Mouse (Mus musculus) neural tube, embryonic 12.5 days (tissue): ENCODE data around the gene Prkce. TPM values are rescaled to one million over a fixed set of nuclear protein-coding genes. Genes with fewer than 3 reads are reported as not detected.
A peak's percentile ranks its signal among the peaks of the same experiment; 100 is the strongest.
"Not testable (repeated sequence)": the region's sequence is repeated elsewhere in the genome, so short reads cannot be mapped to it uniquely, and the experiment has no call there.

ENCODE experiments used
- ATAC-seq: fragments of 200-750 bp; cut with Nextera tagmentation; 2 replicates; pipeline ENCODE4 v1.8.0; 2017; ENCODE audit warnings: low read depth, mild to moderate bottlenecking, moderate TSS enrichment, moderate library complexity; ENCODE audit not compliant: low FRiP score
- H3K27ac ChIP-seq: fragments of 300-500 bp; sonication (generic); 2 replicates; pipeline ENCODE4 v1.5.1; 2016
- H3K27me3 ChIP-seq: fragments of 300-500 bp; sonication (generic); replicated peaks from 2 replicates; pipeline ENCODE4 v1.6.1; 2016; ENCODE audit warnings: mild to moderate bottlenecking
- H3K36me3 ChIP-seq: fragments of 300-500 bp; sonication (generic); 2 replicates; pipeline ENCODE4 v1.6.1; 2016; ENCODE audit warnings: mild to moderate bottlenecking
- H3K4me1 ChIP-seq: fragments of 300-500 bp; sonication (generic); 2 replicates; pipeline ENCODE4 v1.6.1; 2016
- H3K4me2 ChIP-seq: fragments of 300-500 bp; sonication (generic); replicated peaks from 2 replicates; pipeline ENCODE4 v1.6.1; 2016; ENCODE audit warnings: mild to moderate bottlenecking
- H3K4me3 ChIP-seq: fragments of 300-500 bp; sonication (generic); 2 replicates; pipeline ENCODE4 v1.5.1; 2016
- H3K9ac ChIP-seq: fragments of 300-500 bp; sonication (generic); 2 replicates; pipeline ENCODE4 v1.6.1; 2016; ENCODE audit warnings: mild to moderate bottlenecking
- H3K9me3 ChIP-seq: fragments of 300-500 bp; sonication (generic); 2 replicates; pipeline ENCODE4 v1.6.1; 2016; ENCODE audit warnings: mild to moderate bottlenecking
- WGBS: fragments of 180-500 bp; shearing (Covaris S2); methylation state at CpG from one replicate; pipeline ENCODE4 v1.1.7; 2016; 5-methylcytosine and 5-hydroxymethylcytosine counted together
- polyA plus RNA-seq: library from polyadenylated mRNA; unstranded; fragments of >200 nt; fragmentation: Nextera tagmentation; extraction: Ambion mirVana; gene quantifications from 2 replicates; pipeline ENCODE4 v1.2.1, GENCODE M21; 2016

The Prkce gene
- polyA plus RNA-seq, 1 experiment from 2014 or later = 20.7 TPM

GRCm38 (mm10) chr17:86464689-86465363 is 297.2 kb downstream of the Prkce start:
- H3K4me1 ChIP-seq = peaks cover 28% of the 10 kb centered on the region
- WGBS = 22% methylated on average over 16 of the region's 16 CpGs
- ATAC-seq = peak; percentile 72

GRCm38 (mm10) chr17:86465865-86466264 is 298.3 kb downstream of the Prkce start:
- Histone ChIP-seq H3K4me3 (no peak overlapping the region), H3K4me2 (no peak overlapping the region), H3K9ac (no peak overlapping the region), H3K27me3 (no peaks in the 10 kb centered on the region), H3K36me3 (no peaks in the 10 kb centered on the region), H3K9me3 (no peaks in the 10 kb centered on the region), H3K4me1 (peaks cover 24% of the 10 kb centered on the region), H3K27ac (no peak overlapping the region)
- WGBS = 45% methylated on average over 13 of the region's 13 CpGs
- ATAC-seq = no peak

More at GRCm38 (mm10) chr17:86464689-86465363, 297.2 kb downstream of the Prkce start:
- Histone ChIP-seq H3K4me3 (no peak overlapping the region), H3K36me3 (no peaks in the 10 kb centered on the region), H3K4me2 (no peak overlapping the region), H3K9ac (no peak overlapping the region), H3K9me3 (no peaks in the 10 kb centered on the region), H3K27me3 (no peaks in the 10 kb centered on the region), H3K27ac (no peak overlapping the region)

GRCm38 (mm10) chr17:86466412-86466811 is 298.8 kb downstream of the Prkce start:
- Histone ChIP-seq H3K4me1 (peaks cover 24% of the 10 kb centered on the region), H3K27ac (no peak overlapping the region), H3K4me3 (no peak overlapping the region), H3K9me3 (no peaks in the 10 kb centered on the region), H3K4me2 (no peak overlapping the region), H3K36me3 (no peaks in the 10 kb centered on the region), H3K27me3 (no peaks in the 10 kb centered on the region), H3K9ac (no peak overlapping the region)
- WGBS = 61% methylated on average over 7 of the region's 7 CpGs
- ATAC-seq = no peak

DNA sequence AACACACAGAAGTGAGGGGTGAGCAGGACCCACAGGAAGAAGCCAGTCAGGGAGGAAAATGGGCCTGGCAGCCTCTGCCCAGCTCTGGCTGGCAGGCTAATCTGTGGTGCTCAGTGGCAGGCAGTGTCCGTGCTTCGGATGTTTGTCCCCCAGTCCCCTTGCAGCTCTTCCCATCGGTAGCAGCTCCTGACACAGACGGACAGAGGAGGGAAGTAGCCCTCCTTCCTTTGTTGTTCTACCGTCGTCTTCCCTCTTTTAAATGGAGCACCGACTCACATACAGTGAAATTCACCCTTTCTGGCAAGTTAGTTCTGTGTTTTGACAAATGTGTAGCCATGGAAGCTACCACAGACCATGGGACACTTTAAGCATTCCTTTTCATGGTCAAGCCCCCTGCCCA is 299.3 kb downstream of the Prkce start:
- WGBS = 68% methylated on average over 7 of the region's 7 CpGs
- Histone ChIP-seq H3K27me3 (no peaks in the 10 kb centered on the region), H3K4me3 (no peak overlapping the region), H3K36me3 (no peaks in the 10 kb centered on the region), H3K27ac (no peak overlapping the region), H3K9ac (no peak overlapping the region), H3K4me2 (no peak overlapping the region), H3K4me1 (peaks cover 24% of the 10 kb centered on the region), H3K9me3 (no peaks in the 10 kb centered on the region)
- ATAC-seq = no peak

- no peaks in the 10 kb centered on the region for H3K9me3 ChIP-seq
- ATAC-seq = no peak
Observed at GRCm38 (mm10) chr17:86467291-86467898, 299.8 kb downstream of the Prkce start.

DNA sequence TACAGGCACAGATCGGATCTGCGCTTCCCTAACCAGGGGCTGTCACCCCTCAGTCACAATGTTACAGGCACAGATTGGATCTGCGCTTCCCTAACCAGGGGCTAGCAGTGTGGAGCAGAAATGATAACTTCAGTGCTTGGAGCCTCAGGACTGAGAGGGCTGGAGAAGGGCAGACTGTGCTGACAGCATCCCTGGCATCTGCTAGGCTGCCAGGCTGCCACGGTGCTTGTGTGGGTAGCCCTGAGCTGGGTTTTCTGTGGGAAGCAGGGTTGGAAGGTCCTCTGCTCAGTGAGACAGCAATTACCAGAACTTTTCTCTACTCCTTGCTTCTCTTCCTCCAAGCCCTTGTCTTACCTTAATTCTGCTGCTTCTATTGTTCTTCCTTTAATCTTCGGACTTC is 300.4 kb downstream of the Prkce start:
- H3K27me3 ChIP-seq = no peaks in the 10 kb centered on the region
- H3K9ac ChIP-seq = no peak overlapping the region
- no peak overlapping the region for H3K4me3 ChIP-seq
- H3K9me3 ChIP-seq = no peaks in the 10 kb centered on the region
- no peak for ATAC-seq
- WGBS = 86% methylated on average over 5 of the region's 5 CpGs
- no peaks in the 10 kb centered on the region for H3K36me3 ChIP-seq
- peaks cover 24% of the 10 kb centered on the region for H3K4me1 ChIP-seq
- no peak overlapping the region for H3K4me2 ChIP-seq
- no peak overlapping the region for H3K27ac ChIP-seq

More at GRCm38 (mm10) chr17:86467291-86467898, 299.8 kb downstream of the Prkce start:
- 77% methylated on average over 10 of the region's 10 CpGs for WGBS
- Histone ChIP-seq H3K9ac (no peak overlapping the region), H3K4me2 (no peak overlapping the region), H3K36me3 (no peaks in the 10 kb centered on the region), H3K4me3 (no peak overlapping the region), H3K4me1 (peaks cover 24% of the 10 kb centered on the region), H3K27me3 (no peaks in the 10 kb centered on the region), H3K27ac (no peak overlapping the region)

- WGBS = 86% methylated on average over 5 of the region's 5 CpGs
- H3K9me3 ChIP-seq = no peaks in the 10 kb centered on the region
Observed at GRCm38 (mm10) chr17:86470160-86470559, 302.6 kb downstream of the Prkce start.

DNA sequence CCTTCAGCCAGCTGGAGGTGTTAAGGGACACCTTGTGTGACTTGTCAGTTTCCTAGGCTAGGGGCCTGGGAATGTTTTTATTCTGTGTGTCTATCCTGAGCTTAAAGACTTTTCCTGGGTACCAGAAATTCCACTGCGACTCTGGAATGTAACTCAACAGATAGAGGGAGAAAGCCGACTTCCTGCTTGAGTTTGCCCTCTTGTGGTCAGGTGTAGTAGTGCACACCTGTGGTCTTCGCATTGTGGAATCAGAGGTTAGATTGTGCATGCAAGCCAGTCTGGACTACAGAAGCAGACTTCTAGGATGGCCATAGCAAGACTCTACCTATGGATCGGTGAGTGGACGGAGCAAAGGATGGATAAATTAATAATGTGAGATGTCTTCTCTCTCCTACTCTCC is 304.1 kb downstream of the Prkce start:
- Histone ChIP-seq H3K4me2 (no peak overlapping the region), H3K4me3 (no peak overlapping the region), H3K27me3 (no peaks in the 10 kb centered on the region), H3K9ac (no peak overlapping the region), H3K27ac (no peak overlapping the region), H3K36me3 (no peaks in the 10 kb centered on the region), H3K9me3 (no peaks in the 10 kb centered on the region), H3K4me1 (peaks cover 7% of the 10 kb centered on the region; the same call in 1 of the 2 replicates)
- 43% methylated on average over 5 of the region's 5 CpGs for WGBS
- no peak for ATAC-seq

More at GRCm38 (mm10) chr17:86470160-86470559, 302.6 kb downstream of the Prkce start:
- Histone ChIP-seq H3K4me3 (no peak overlapping the region), H3K27me3 (no peaks in the 10 kb centered on the region), H3K27ac (no peak overlapping the region), H3K9ac (no peak overlapping the region), H3K4me2 (no peak overlapping the region), H3K36me3 (no peaks in the 10 kb centered on the region), H3K4me1 (peaks cover 16% of the 10 kb centered on the region)
- ATAC-seq = no peak

DNA sequence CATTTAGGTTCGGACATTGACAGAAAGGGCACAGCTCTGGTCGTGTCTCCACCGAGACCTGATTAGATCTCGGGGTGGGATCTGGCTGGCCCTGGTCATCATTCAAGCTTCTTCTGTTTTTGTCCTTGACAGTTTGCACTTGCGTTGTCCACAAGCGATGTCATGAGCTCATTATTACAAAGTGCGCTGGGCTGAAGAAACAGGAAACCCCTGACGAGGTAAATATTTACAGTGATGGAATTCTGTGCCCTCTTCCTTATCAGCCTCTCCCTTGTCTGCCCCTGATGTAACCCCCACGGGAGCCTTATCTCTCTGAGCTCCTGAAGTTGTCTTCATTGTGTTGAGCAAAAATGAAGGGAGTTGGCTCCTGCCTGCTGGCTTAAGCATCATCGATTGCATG is 309.1 kb downstream of the Prkce start:
- Histone ChIP-seq H3K9ac (no peak overlapping the region), H3K4me3 (no peak overlapping the region), H3K4me1 (no peaks in the 10 kb centered on the region), H3K4me2 (no peak overlapping the region), H3K27ac (no peak overlapping the region), H3K9me3 (no peaks in the 10 kb centered on the region), H3K36me3 (no peaks in the 10 kb centered on the region), H3K27me3 (no peaks in the 10 kb centered on the region)
- 90% methylated on average over 10 of the region's 10 CpGs for WGBS
- no peak for ATAC-seq

DNA sequence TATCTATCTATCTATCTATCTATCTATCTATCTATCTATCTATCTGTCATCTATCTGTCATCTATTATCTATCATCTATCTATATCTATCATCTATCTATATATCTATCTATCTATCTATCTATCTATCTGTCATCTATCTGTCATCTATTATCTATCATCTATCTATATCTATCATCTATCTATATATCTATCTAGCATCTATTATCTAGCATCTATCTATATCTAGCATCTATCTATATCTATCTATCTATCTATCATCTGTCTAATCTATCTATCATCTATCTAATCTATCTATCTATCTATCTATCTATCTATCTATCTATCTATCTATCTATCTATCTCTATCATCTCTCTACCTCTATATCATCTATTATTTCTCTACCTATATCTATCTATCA is 309.8 kb downstream of the Prkce start:
- not testable (repeated sequence) for H3K9ac ChIP-seq, H3K4me2 ChIP-seq, H3K9me3 ChIP-seq, H3K27ac ChIP-seq, H3K36me3 ChIP-seq, H3K27me3 ChIP-seq, H3K4me1 ChIP-seq, H3K4me3 ChIP-seq, ATAC-seq

GRCm38 (mm10) chr17:86479406-86479805 is 311.8 kb downstream of the Prkce start:
- Histone ChIP-seq H3K4me3 (no peak overlapping the region), H3K27ac (no peak overlapping the region), H3K9ac (no peak overlapping the region), H3K27me3 (no peaks in the 10 kb centered on the region), H3K9me3 (no peaks in the 10 kb centered on the region), H3K4me1 (no peaks in the 10 kb centered on the region; the same call in 1 of the 2 replicates), H3K4me2 (no peak overlapping the region), H3K36me3 (no peaks in the 10 kb centered on the region)
- WGBS = 78% methylated on average over 10 of the region's 10 CpGs
- ATAC-seq = no peak

DNA sequence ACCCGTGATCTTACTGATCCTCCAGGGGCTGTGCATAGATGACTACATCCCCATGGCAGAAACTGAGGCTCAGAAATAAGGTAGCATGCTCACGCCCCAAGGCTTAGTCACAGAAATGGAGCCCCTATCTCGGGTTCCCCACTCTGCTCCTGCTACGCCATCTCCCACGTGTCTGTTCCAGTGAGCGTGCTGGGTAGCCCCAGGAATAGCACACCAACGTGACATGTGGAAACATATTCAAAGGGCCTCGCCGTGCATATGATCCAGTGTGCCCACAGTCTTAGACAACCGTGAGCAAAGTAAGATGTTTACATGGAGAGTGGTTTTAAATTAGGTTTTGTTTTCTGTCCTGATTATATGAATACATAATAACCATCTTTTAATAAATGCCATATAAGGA is 315.1 kb downstream of the Prkce start:
- no peaks in the 10 kb centered on the region for H3K36me3 ChIP-seq
- H3K4me1 ChIP-seq = no peaks in the 10 kb centered on the region; the same call in 1 of the 2 replicates
- no peaks in the 10 kb centered on the region for H3K9me3 ChIP-seq
- no peaks in the 10 kb centered on the region for H3K27me3 ChIP-seq
- no peak overlapping the region for H3K4me2 ChIP-seq
- no peak overlapping the region for H3K27ac ChIP-seq
- no peak for ATAC-seq
- no peak overlapping the region for H3K4me3 ChIP-seq
- 94% methylated on average over 10 of the region's 10 CpGs for WGBS
- H3K9ac ChIP-seq = no peak overlapping the region
